Mouse (Mus musculus): ENCODE data around the gene Usp32.

The Usp32 gene

GRCm38 (mm10) chr11:84968309-84968708 is 171.7 kb downstream of the Usp32 start:
- POLR2A ChIA-PET = interaction anchor here in 3 of 4 experiments (0.6 to 1.3 kb wide), 5 partner anchors 11 to 1612 kb away, joined by 3 to 6 read pairs (median 4); partner anchors contain the start of gene Car4 (in 1 of the 3)

GRCm38 (mm10) chr11:84967113-84967512 is 172.8 kb downstream of the Usp32 start:
- ChIA-PET CTCF (interaction anchor here in 3 of 4 experiments (1.1 to 2.6 kb wide), 3 partner anchors 48 to 149 kb away, joined by 3 to 11 read pairs (median 4); no protein-coding TSS in a partner anchor), POLR2A (interaction anchor here in 2 of 4 experiments (0.7 to 1.3 kb wide), 3 partner anchors 13 to 453 kb away, joined by 3 to 4 read pairs (median 3); partner anchors contain the start of gene Aatf (in 1 of the 2))

More at GRCm38 (mm10) chr11:84968309-84968708, 171.7 kb downstream of the Usp32 start:
- CTCF ChIA-PET = interaction anchor here in 2 of 4 experiments (0.7 to 2.6 kb wide), 2 partner anchors 50 to 83 kb away, joined by 7 to 11 read pairs; no protein-coding TSS in a partner anchor

GRCm38 (mm10) chr11:84966696-84967095 is 173.3 kb downstream of the Usp32 start:
- ChIA-PET CTCF (interaction anchor here in 3 of 4 experiments (1.1 to 2.6 kb wide), 3 partner anchors 48 to 148 kb away, joined by 3 to 11 read pairs (median 4); no protein-coding TSS in a partner anchor), POLR2A (interaction anchor here in 2 of 4 experiments (0.7 to 1.3 kb wide), 3 partner anchors 13 to 453 kb away, joined by 3 to 4 read pairs (median 3); partner anchors contain the start of gene Aatf (in 1 of the 2))

GRCm38 (mm10) chr11:84963556-84963955 is 176.4 kb downstream of the Usp32 start:
- POLR2A ChIA-PET = no interaction called here
- CTCF ChIA-PET = interaction anchor here in 1 of 4 experiments (4.9 kb wide), 1 partner anchor 45 kb away, joined by 14 read pairs; no protein-coding TSS in a partner anchor

GRCm38 (mm10) chr11:84962536-84962935 is 177.4 kb downstream of the Usp32 start:
- ChIA-PET CTCF (interaction anchor here in 2 of 4 experiments (0.6 to 4.9 kb wide), 2 partner anchors 44 to 57 kb away, joined by 3 to 14 read pairs; no protein-coding TSS in a partner anchor), POLR2A (interaction anchor here in 1 of 4 experiments (0.7 to 1.4 kb wide), 2 partner anchors 12 to 92 kb away, joined by 3 read pairs; no protein-coding TSS in a partner anchor)

GRCm38 (mm10) chr11:84961571-84961970 is 178.4 kb downstream of the Usp32 start:
- POLR2A ChIA-PET = interaction anchor here in 1 of 4 experiments (0.5 to 1.4 kb wide), 3 partner anchors 11 to 178 kb away, joined by 3 to 5 read pairs (median 3); partner anchors contain the start of gene Usp32
- CTCF ChIA-PET = interaction anchor here in 2 of 4 experiments (0.5 to 4.9 kb wide), 2 partner anchors 43 to 46 kb away, joined by 3 to 14 read pairs; no protein-coding TSS in a partner anchor

- CTCF ChIA-PET = interaction anchor here in 2 of 4 experiments (0.6 to 1.4 kb wide), 2 partner anchors 45 to 210 kb away, joined by 5 to 8 read pairs; partner anchors contain the start of genes 1700125H20Rik (in 1 of the 2) and Znhit3 (in 1 of the 2)
- POLR2A ChIA-PET = interaction anchor here in 1 of 4 experiments (1.2 to 1.4 kb wide), 2 partner anchors 11 to 17 kb away, joined by 3 to 5 read pairs; no protein-coding TSS in a partner anchor
These were observed 179.2 kb downstream of the Usp32 start for GRCm38 (mm10) chr11:84960780-84961179.

GRCm38 (mm10) chr11:84960291-84960690 is 179.7 kb downstream of the Usp32 start:
- ChIA-PET POLR2A (interaction anchor here in 1 of 4 experiments (1.2 to 1.4 kb wide), 2 partner anchors 12 to 16 kb away, joined by 3 to 5 read pairs; no protein-coding TSS in a partner anchor), CTCF (interaction anchor here in 1 of 4 experiments (1.4 kb wide), 1 partner anchor 210 kb away, joined by 5 read pairs; the partner anchor contains the start of gene 1700125H20Rik)

- ChIA-PET POLR2A (interaction anchor here in 2 of 4 experiments (0.6 to 1.4 kb wide), 4 partner anchors 12 to 351 kb away, joined by 3 to 5 read pairs (median 3); partner anchors contain the start of gene Ppm1d (in 1 of the 2)), CTCF (interaction anchor here in 1 of 4 experiments (0.6 to 1.4 kb wide), 2 partner anchors 40 to 211 kb away, joined by 3 to 5 read pairs; partner anchors contain the start of gene 1700125H20Rik)
These were observed 180.2 kb downstream of the Usp32 start for GRCm38 (mm10) chr11:84959701-84960181.

GRCm38 (mm10) chr11:84959181-84959580 is 180.8 kb downstream of the Usp32 start:
- POLR2A ChIA-PET = interaction anchor here in 2 of 4 experiments (0.6 to 1.4 kb wide), 5 partner anchors 15 to 352 kb away, joined by 3 to 5 read pairs (median 3); partner anchors contain the start of gene Ppm1d (in 1 of the 2)
- CTCF ChIA-PET = interaction anchor here in 2 of 4 experiments (0.6 to 1.3 kb wide), 2 partner anchors 40 to 41 kb away, joined by 3 to 4 read pairs; no protein-coding TSS in a partner anchor

GRCm38 (mm10) chr11:84958271-84958630 is 181.7 kb downstream of the Usp32 start:
- CTCF ChIA-PET = interaction anchor here in 3 of 4 experiments (0.5 to 1.5 kb wide), 3 partner anchors 40 kb away, joined by 3 to 4 read pairs (median 3); no protein-coding TSS in a partner anchor
- POLR2A ChIA-PET = interaction anchor here in 2 of 4 experiments (0.5 to 2.0 kb wide), 10 partner anchors 10 to 665 kb away, joined by 3 to 8 read pairs (median 3); no protein-coding TSS in a partner anchor

GRCm38 (mm10) chr11:84957591-84958270 is 182.2 kb downstream of the Usp32 start, which contains the start of gene Car4:
TSS of gene Car4 (plus strand) at chr11:84957786.
- POLR2A ChIA-PET = interaction anchor here in 2 of 4 experiments (0.5 to 2.0 kb wide), 11 partner anchors 9 to 266 kb away, joined by 3 to 8 read pairs (median 3); no protein-coding TSS in a partner anchor
- CTCF ChIA-PET = interaction anchor here in 3 of 4 experiments (0.5 to 1.5 kb wide), 4 partner anchors 39 to 40 kb away, joined by 3 to 6 read pairs (median 4); no protein-coding TSS in a partner anchor

- ChIA-PET CTCF (interaction anchor here in 2 of 4 experiments (1.1 to 1.5 kb wide), 2 partner anchors 39 kb away, joined by 3 to 6 read pairs; no protein-coding TSS in a partner anchor), POLR2A (interaction anchor here in 3 of 4 experiments (0.5 to 2.0 kb wide), 9 partner anchors 9 to 424 kb away, joined by 3 to 8 read pairs (median 3); no protein-coding TSS in a partner anchor)
These were observed 182.8 kb downstream of the Usp32 start for GRCm38 (mm10) chr11:84957171-84957570.

GRCm38 (mm10) chr11:84956400-84956799 is 183.6 kb downstream of the Usp32 start:
- ChIA-PET POLR2A (interaction anchor here in 1 of 4 experiments (0.9 to 1.4 kb wide), 3 partner anchors 13 to 86 kb away, joined by 3 read pairs; no protein-coding TSS in a partner anchor), CTCF (interaction anchor here in 1 of 4 experiments (1.1 kb wide), 1 partner anchor 38 kb away, joined by 6 read pairs; no protein-coding TSS in a partner anchor)

GRCm38 (mm10) chr11:84952611-84953010 is 187.3 kb downstream of the Usp32 start:
- CTCF ChIA-PET = interaction anchor here in 1 of 4 experiments (1.6 kb wide), 1 partner anchor 34 kb away, joined by 5 read pairs; no protein-coding TSS in a partner anchor
- POLR2A ChIA-PET = no interaction called here

GRCm38 (mm10) chr11:84948526-84948925 is 191.4 kb downstream of the Usp32 start:
- ChIA-PET POLR2A (interaction anchor here in 1 of 4 experiments (0.6 to 1.0 kb wide), 2 partner anchors 9 to 423 kb away, joined by 3 to 4 read pairs; partner anchors contain the start of genes Car4 and Lhx1), CTCF (no interaction called here)

GRCm38 (mm10) chr11:84948114-84948513 is 191.8 kb downstream of the Usp32 start:
- ChIA-PET CTCF (interaction anchor here in 1 of 4 experiments (1.6 kb wide), 1 partner anchor 30 kb away, joined by 3 read pairs; no protein-coding TSS in a partner anchor), POLR2A (interaction anchor here in 2 of 4 experiments (0.6 to 1.0 kb wide), 3 partner anchors 9 to 73 kb away, joined by 3 to 4 read pairs (median 3); partner anchors contain the start of gene Car4 (in 1 of the 2))

All from embryonic stem cell, embryonic (primary cell).